Mouse (Mus musculus) testis, adult 10 weeks (tissue): ENCODE data around the gene Ccl27b. TPM values are rescaled to one million over a fixed set of nuclear protein-coding genes. Genes with fewer than 3 reads are reported as not detected.

Experiments used
- polyA plus RNA-seq: library from polyadenylated mRNA; stranded (reverse); fragments of 350-450 nt; fragmentation: Illumina TruSeq; extraction: RNeasy Lipid Tissue Mini Kit (QIAGEN cat#74804); gene quantifications from one replicate; pipeline ENCODE4 v1.2.3, GENCODE M21; 2014; ENCODE audit warnings: low read depth, low replicate concordance

Ccl27b gene
- 12.2 TPM for polyA plus RNA-seq

DNA sequence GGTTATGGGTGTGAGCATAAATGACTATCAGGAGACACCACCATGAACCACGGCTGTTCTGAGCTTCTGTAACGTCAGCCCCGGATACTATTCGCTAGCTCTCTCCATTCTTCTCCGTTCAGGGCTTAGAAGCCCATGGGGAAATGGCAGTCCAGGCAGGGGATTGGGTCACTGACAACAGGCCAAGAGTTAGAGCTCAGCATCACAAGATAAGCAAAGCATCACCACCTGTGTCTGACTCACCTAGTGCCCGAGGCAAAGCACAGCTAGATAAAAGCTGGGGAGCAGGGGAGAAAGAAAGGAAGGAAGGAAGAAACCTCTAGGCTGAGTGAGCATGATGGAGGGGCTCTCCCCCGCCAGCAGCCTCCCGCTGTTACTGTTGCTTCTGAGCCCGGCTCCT is at the start of gene Ccl27b:
TSS of gene Ccl27b (plus strand) at position 301 of the 400 bp plus-strand sequence.

DNA sequence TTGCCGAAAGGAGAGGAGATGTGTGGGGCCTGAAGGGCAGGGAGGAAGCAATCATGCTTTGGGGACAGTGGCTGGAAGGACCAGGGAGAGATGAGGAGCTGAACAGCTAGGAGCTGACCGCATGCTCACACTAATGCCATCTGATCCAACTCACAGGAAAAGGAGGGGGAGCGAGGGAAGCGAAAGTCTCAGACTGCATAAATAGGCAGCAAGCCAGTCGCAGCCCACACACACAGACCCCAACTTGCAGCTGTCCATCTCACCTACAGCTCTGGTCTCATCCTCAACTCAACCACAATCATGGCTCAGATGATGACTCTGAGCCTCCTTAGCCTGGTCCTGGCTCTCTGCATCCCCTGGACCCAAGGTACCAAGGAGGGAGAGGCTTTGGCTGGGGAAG is 43.2 kb upstream of the Ccl27b start, which contains the start of gene Gm10591:
TSS of gene Gm10591 (plus strand) at position 301 of the 400 bp plus-strand sequence.

DNA sequence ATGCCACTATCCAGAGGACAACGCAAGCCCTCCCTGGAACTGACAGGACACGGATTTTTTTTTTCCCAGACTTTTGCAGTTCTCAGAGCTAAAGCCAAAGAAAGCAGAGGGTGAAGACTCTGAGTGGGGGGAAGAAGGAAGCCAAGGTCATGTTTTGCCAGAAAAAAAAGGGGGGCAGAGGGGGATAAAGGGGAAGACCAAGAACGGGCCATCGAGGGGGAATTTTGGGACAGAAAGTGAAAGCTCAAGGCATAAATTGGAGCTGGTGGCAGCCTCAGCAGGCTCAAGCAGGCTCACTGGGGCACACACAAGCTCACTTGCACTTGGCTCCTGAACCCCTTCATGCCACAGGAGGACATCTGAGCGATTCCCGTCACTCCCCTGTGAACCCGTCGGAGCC is 25.6 kb upstream of the Ccl27b start, which contains the start of gene Gm2564:
TSS of gene Gm2564 (plus strand) at position 301 of the 400 bp plus-strand sequence.

GRCm38 (mm10) chr4:42661793-42662192 is 6.7 kb downstream of the Ccl27b start, which contains the start of gene Il11ra2:
Gene Il11ra2, minus strand, starts transcription at chr4:42661893.

Other genes with a start within 250 kb of the Ccl27b start
- gene Gm21586, start 215.9 kb upstream of the Ccl27b start, polyA plus RNA-seq = not detected
- 6.6 TPM for gene Gm2163, start 188.5 kb upstream of the Ccl27b start, polyA plus RNA-seq
- gene Fam205a2, start 127.1 kb upstream of the Ccl27b start, polyA plus RNA-seq = not detected
- not detected for gene Gm10591, start 43.1 kb upstream of the Ccl27b start, polyA plus RNA-seq
- gene Gm2564, start 25.5 kb upstream of the Ccl27b start, polyA plus RNA-seq = not detected
- gene Il11ra2, start 6.6 kb downstream of the Ccl27b start, polyA plus RNA-seq = not detected
- gene 4930578G10Rik, start 80.3 kb downstream of the Ccl27b start, polyA plus RNA-seq = 35.6 TPM
- gene Ccl19, start 101.3 kb downstream of the Ccl27b start, polyA plus RNA-seq = not detected
- gene Ccl21a, start 118.7 kb downstream of the Ccl27b start, polyA plus RNA-seq = not detected
- gene Fam205a1, start 198.6 kb downstream of the Ccl27b start, polyA plus RNA-seq = 17.8 TPM
- not detected for gene Gm12394, start 201.5 kb downstream of the Ccl27b start, polyA plus RNA-seq
- 544 TPM for gene Fam205c, start 219.0 kb downstream of the Ccl27b start, polyA plus RNA-seq